Mouse (Mus musculus): ENCODE results near the gene Bend4. TPM values are rescaled to one million over a fixed set of nuclear protein-coding genes. Genes with fewer than 3 reads are reported as not detected.
A peak's percentile ranks its signal among the peaks of the same experiment; 100 is the strongest.

Gene Bend4
- polyA plus RNA-seq, 1 experiment from 2014 or later, result 2.2 TPM

- WGBS, result 85% methylated on average over 6 of the region's 6 CpGs
- H3K9me3 ChIP-seq (replicated peaks; ENCODE audit: low read length), result no peaks in the 10 kb centered on the region
- no peak overlapping the region for H3K9ac ChIP-seq (ENCODE audit: low read depth, low read length)
- ATAC-seq (replicated peaks; ENCODE audit: low FRiP score, low read depth) (no peak), DNase-seq (ENCODE audit: low spot score) (no peak)
- H3K27me3 ChIP-seq (ENCODE audit: insufficient read depth, low read length), result no peaks in the 10 kb centered on the region
- H3K4me1 ChIP-seq (replicated peaks; ENCODE audit: insufficient read depth, low read length), result no peaks in the 10 kb centered on the region
- H3K4me3 ChIP-seq (replicated peaks; ENCODE audit: low read depth, low read length), result no peak overlapping the region
- TF ChIP-seq CTCF (IDR thresholded peaks at IDR 0.05; ENCODE audit: low read depth), result no peak
- H3K36me3 ChIP-seq (ENCODE audit: insufficient read depth, low read length), result no peaks in the 10 kb centered on the region
- no peak overlapping the region for H3K27ac ChIP-seq
- no peak overlapping the region for H3K4me2 ChIP-seq (ENCODE audit: low read length)
Measured at GRCm38 (mm10) chr5:67393951-67394350, 34.2 kb downstream of the Bend4 start.

GRCm38 (mm10) chr5:67382556-67382955 is 45.6 kb downstream of the Bend4 start:
- Histone ChIP-seq H3K4me1 (replicated peaks; ENCODE audit: insufficient read depth, low read length) (no peaks in the 10 kb centered on the region), H3K4me2 (ENCODE audit: low read length) (no peak overlapping the region), H3K27me3 (ENCODE audit: insufficient read depth, low read length) (no peaks in the 10 kb centered on the region), H3K4me3 (replicated peaks; ENCODE audit: low read depth, low read length) (no peak overlapping the region), H3K9ac (ENCODE audit: low read depth, low read length) (no peak overlapping the region), H3K27ac (no peak overlapping the region), H3K36me3 (ENCODE audit: insufficient read depth, low read length) (no peaks in the 10 kb centered on the region), H3K9me3 (replicated peaks; ENCODE audit: low read length) (no peaks in the 10 kb centered on the region)
- 60% methylated on average over 7 of the region's 7 CpGs for WGBS
- DNase-seq (ENCODE audit: low spot score) (peak; percentile 25), ATAC-seq (replicated peaks; ENCODE audit: low FRiP score, low read depth) (no peak)
- TF ChIP-seq CTCF (IDR thresholded peaks at IDR 0.05; ENCODE audit: low read depth), result no peak

- no peaks in the 10 kb centered on the region for H3K36me3 ChIP-seq (ENCODE audit: insufficient read depth, low read length)
- ATAC-seq (replicated peaks; ENCODE audit: low FRiP score, low read depth) (no peak), DNase-seq (ENCODE audit: low spot score) (no peak)
- no peak overlapping the region for H3K9ac ChIP-seq (ENCODE audit: low read depth, low read length)
- TF ChIP-seq CTCF (IDR thresholded peaks at IDR 0.05; ENCODE audit: low read depth), result no peak
- no peak overlapping the region for H3K4me2 ChIP-seq (ENCODE audit: low read length)
- no peaks in the 10 kb centered on the region for H3K9me3 ChIP-seq (replicated peaks; ENCODE audit: low read length)
- no peaks in the 10 kb centered on the region for H3K27me3 ChIP-seq (ENCODE audit: insufficient read depth, low read length)
- 96% methylated on average over 2 of the region's 2 CpGs for WGBS
- H3K27ac ChIP-seq, result no peak overlapping the region
- no peaks in the 10 kb centered on the region for H3K4me1 ChIP-seq (replicated peaks; ENCODE audit: insufficient read depth, low read length)
- H3K4me3 ChIP-seq (replicated peaks; ENCODE audit: low read depth, low read length), result no peak overlapping the region
Measured at GRCm38 (mm10) chr5:67381690-67382089, 46.4 kb downstream of the Bend4 start.

DNA sequence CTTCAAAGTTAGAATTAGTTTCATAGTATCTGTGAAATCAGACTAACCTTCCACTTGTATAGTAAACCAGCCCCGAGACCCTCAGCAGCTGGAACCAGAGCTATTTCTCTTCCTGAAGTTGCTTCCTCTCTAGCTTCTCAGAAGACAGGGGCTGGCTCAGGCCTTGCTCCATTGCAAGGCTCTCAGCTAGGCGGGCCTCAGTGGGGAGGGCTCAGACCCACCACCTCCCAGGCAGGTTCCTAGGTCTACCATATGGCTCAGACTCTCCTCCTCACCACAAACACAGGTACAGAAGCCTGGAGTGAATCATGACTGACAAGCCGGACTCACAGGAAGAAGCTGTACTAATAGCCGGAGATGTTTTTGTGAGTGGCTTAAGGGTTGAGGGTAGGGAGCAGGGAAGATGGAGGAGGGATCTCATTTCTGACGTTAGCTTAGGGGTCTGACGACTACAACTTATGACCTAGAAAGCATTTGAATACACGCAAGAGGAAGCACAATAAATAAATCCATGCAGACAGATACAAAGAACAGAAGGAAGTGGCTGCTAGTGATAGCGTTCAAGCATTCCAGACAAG is 51.0 kb downstream of the Bend4 start:
- 45% methylated on average over 8 of the region's 8 CpGs for WGBS

DNA sequence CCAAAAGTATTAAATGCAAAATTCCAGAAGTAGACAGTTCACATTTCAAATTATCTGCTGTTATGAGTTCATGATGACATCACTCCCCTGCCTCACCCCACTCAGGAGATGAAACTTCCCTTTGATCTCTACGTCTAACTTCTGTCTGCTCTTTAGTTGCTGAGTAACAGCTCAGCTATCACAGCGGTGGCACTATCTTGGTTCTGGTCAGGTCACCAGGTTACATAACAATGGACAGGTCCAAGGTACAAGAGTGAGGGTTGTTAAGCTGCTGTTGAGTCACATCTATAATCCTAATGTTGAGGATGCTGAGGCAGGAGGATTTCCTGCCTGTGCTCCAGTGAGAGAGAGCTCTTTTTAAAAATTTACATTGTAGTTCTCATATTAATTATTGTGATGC is 65.2 kb downstream of the Bend4 start:
- DNase-seq (ENCODE audit: low spot score) (no peak), ATAC-seq (replicated peaks; ENCODE audit: low FRiP score, low read depth) (no peak)
- H3K27ac ChIP-seq, result no peak overlapping the region
- TF ChIP-seq CTCF (IDR thresholded peaks at IDR 0.05; ENCODE audit: low read depth), result no peak
- no peak overlapping the region for H3K4me3 ChIP-seq (replicated peaks; ENCODE audit: low read depth, low read length)
- H3K36me3 ChIP-seq (ENCODE audit: insufficient read depth, low read length), result no peaks in the 10 kb centered on the region
- 75% methylated on average over 2 of the region's 2 CpGs for WGBS
- no peaks in the 10 kb centered on the region for H3K4me1 ChIP-seq (replicated peaks; ENCODE audit: insufficient read depth, low read length)
- no peaks in the 10 kb centered on the region for H3K27me3 ChIP-seq (ENCODE audit: insufficient read depth, low read length)
- H3K9me3 ChIP-seq (replicated peaks; ENCODE audit: low read length), result no peaks in the 10 kb centered on the region
- no peak overlapping the region for H3K9ac ChIP-seq (ENCODE audit: low read depth, low read length)
- no peak overlapping the region for H3K4me2 ChIP-seq (ENCODE audit: low read length)

More for the DNA sequence above, 51.0 kb downstream of the Bend4 start:
- DNase-seq (ENCODE audit: low spot score) (no peak), ATAC-seq (replicated peaks; ENCODE audit: low FRiP score, low read depth) (no peak)
- Histone ChIP-seq H3K36me3 (ENCODE audit: insufficient read depth, low read length) (no peaks in the 10 kb centered on the region), H3K4me3 (replicated peaks; ENCODE audit: low read depth, low read length) (no peak overlapping the region), H3K9ac (ENCODE audit: low read depth, low read length) (no peak overlapping the region), H3K27ac (no peak overlapping the region), H3K27me3 (ENCODE audit: insufficient read depth, low read length) (no peaks in the 10 kb centered on the region), H3K4me2 (ENCODE audit: low read length) (no peak overlapping the region), H3K4me1 (replicated peaks; ENCODE audit: insufficient read depth, low read length) (no peaks in the 10 kb centered on the region), H3K9me3 (replicated peaks; ENCODE audit: low read length) (no peaks in the 10 kb centered on the region)
- TF ChIP-seq CTCF (IDR thresholded peaks at IDR 0.05; ENCODE audit: low read depth), result no peak

- TF ChIP-seq CTCF (IDR thresholded peaks at IDR 0.05; ENCODE audit: low read depth), result no peak
- no peak for ATAC-seq (replicated peaks; ENCODE audit: low FRiP score, low read depth)
Measured at GRCm38 (mm10) chr5:67362316-67362715, 65.8 kb downstream of the Bend4 start.

GRCm38 (mm10) chr5:67348949-67349348 is 79.2 kb downstream of the Bend4 start:
- H3K9ac ChIP-seq (ENCODE audit: low read depth, low read length), result no peak overlapping the region
- 0 out of 2 replicates have a peak overlapping the region, but pooled peaks have one; percentile 0 for H3K27ac ChIP-seq
- no peaks in the 10 kb centered on the region for H3K4me1 ChIP-seq (replicated peaks; ENCODE audit: insufficient read depth, low read length)
- no peaks in the 10 kb centered on the region for H3K9me3 ChIP-seq (replicated peaks; ENCODE audit: low read length)
- H3K4me2 ChIP-seq (ENCODE audit: low read length), result no peak overlapping the region
- peak; percentile 85 for ATAC-seq (replicated peaks; ENCODE audit: low FRiP score, low read depth)
- no peaks in the 10 kb centered on the region for H3K27me3 ChIP-seq (ENCODE audit: insufficient read depth, low read length)
- peaks cover 40% of the 10 kb centered on the region for H3K36me3 ChIP-seq (ENCODE audit: insufficient read depth, low read length)
- TF ChIP-seq CTCF (IDR thresholded peaks at IDR 0.05; ENCODE audit: low read depth), result 0 out of 2 replicates have a peak, but pooled peaks have one; percentile 13
- peak; percentile 52 for DNase-seq (ENCODE audit: low spot score)
- no peak overlapping the region for H3K4me3 ChIP-seq (replicated peaks; ENCODE audit: low read depth, low read length)
- WGBS, result 48% methylated on average over 10 of the region's 10 CpGs

More at GRCm38 (mm10) chr5:67362316-67362715, 65.8 kb downstream of the Bend4 start:
- no peak overlapping the region for H3K4me3 ChIP-seq (replicated peaks; ENCODE audit: low read depth, low read length)
- H3K36me3 ChIP-seq (ENCODE audit: insufficient read depth, low read length), result no peaks in the 10 kb centered on the region
- no peak overlapping the region for H3K27ac ChIP-seq
- no peak overlapping the region for H3K4me2 ChIP-seq (ENCODE audit: low read length)
- no peaks in the 10 kb centered on the region for H3K27me3 ChIP-seq (ENCODE audit: insufficient read depth, low read length)
- no peak overlapping the region for H3K9ac ChIP-seq (ENCODE audit: low read depth, low read length)
- H3K4me1 ChIP-seq (replicated peaks; ENCODE audit: insufficient read depth, low read length), result no peaks in the 10 kb centered on the region
- no peak for DNase-seq (ENCODE audit: low spot score)
- H3K9me3 ChIP-seq (replicated peaks; ENCODE audit: low read length), result no peaks in the 10 kb centered on the region
- 93% methylated on average over 10 of the region's 10 CpGs for WGBS
